Mouse (Mus musculus): Measurements from ENCODE around the gene Ces1c. TPM values are rescaled to one million over a fixed set of nuclear protein-coding genes. Genes with fewer than 3 reads are reported as not detected.

Ces1c gene
- polyA plus RNA-seq, 1 experiment from 2014 or later: not detected

- 81% methylated on average over 3 of the region's 3 CpGs for WGBS
- Histone ChIP-seq H3K27me3 (ENCODE audit: control insufficient read depth, insufficient read depth, low read length) (no peaks in the 10 kb centered on the region), H3K4me2 (no peak overlapping the region), H3K36me3 (ENCODE audit: control insufficient read depth, insufficient read depth, low read length) (no peaks in the 10 kb centered on the region), H3K9me3 (ENCODE audit: control insufficient read depth, low read length) (no peaks in the 10 kb centered on the region), H3K9ac (ENCODE audit: low read length) (no peak overlapping the region), H3K4me1 (ENCODE audit: control insufficient read depth, insufficient read depth, low read length) (no peaks in the 10 kb centered on the region), H3K27ac (ENCODE audit: low read depth, low read length) (no peak overlapping the region), H3K4me3 (ENCODE audit: low read depth, low read length) (no peak overlapping the region)
- ATAC-seq (ENCODE audit: low FRiP score) (no peak), DNase-seq (ENCODE audit: low spot score, missing footprints) (no peak)
These were observed 67.5 kb downstream of the Ces1c start for GRCm38 (mm10) chr8:93063416-93064117.

DNA sequence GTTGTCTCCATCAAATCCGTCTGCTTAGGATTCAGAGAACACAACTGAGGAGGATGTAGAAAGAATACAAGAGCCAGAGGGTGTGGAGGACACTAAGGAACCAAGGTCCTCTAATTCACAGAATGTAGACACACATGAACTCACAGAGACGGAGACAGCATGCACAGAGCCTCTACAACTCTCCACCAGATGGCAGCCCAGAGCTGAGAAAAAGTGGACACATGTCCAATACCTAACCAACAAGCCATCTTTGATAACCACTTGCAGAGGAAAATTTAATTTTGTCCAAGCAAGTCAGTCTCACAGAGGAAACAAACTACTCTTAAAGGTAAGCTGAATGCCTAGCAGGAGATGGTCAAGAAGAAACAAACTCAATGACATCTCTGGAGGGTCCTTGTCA, 71.9 kb downstream of the Ces1c start:
- no peaks in the 10 kb centered on the region for H3K36me3 ChIP-seq (ENCODE audit: control insufficient read depth, insufficient read depth, low read length)
- DNase-seq (ENCODE audit: low spot score, missing footprints) (peak; percentile 91), ATAC-seq (ENCODE audit: low FRiP score) (no peak)
- WGBS: 16% methylated on average over 2 of the region's 2 CpGs
- no peaks in the 10 kb centered on the region for H3K9me3 ChIP-seq (ENCODE audit: control insufficient read depth, low read length)
- H3K27ac ChIP-seq (ENCODE audit: low read depth, low read length): no peak overlapping the region
- no peak overlapping the region for H3K4me3 ChIP-seq (ENCODE audit: low read depth, low read length)
- no peak overlapping the region for H3K4me2 ChIP-seq
- H3K9ac ChIP-seq (ENCODE audit: low read length): no peak overlapping the region
- no peaks in the 10 kb centered on the region for H3K27me3 ChIP-seq (ENCODE audit: control insufficient read depth, insufficient read depth, low read length)
- no peaks in the 10 kb centered on the region for H3K4me1 ChIP-seq (ENCODE audit: control insufficient read depth, insufficient read depth, low read length)

GRCm38 (mm10) chr8:93055238-93055637, 75.8 kb downstream of the Ces1c start:
- no peaks in the 10 kb centered on the region for H3K36me3 ChIP-seq (ENCODE audit: control insufficient read depth, insufficient read depth, low read length)
- no peak overlapping the region for H3K4me3 ChIP-seq (ENCODE audit: low read depth, low read length)
- no peak for ATAC-seq (ENCODE audit: low FRiP score)
- WGBS: 61% methylated on average over 2 of the region's 2 CpGs
- H3K9ac ChIP-seq (ENCODE audit: low read length): no peak overlapping the region
- H3K4me2 ChIP-seq: no peak overlapping the region
- no peaks in the 10 kb centered on the region for H3K9me3 ChIP-seq (ENCODE audit: control insufficient read depth, low read length)
- no peaks in the 10 kb centered on the region for H3K4me1 ChIP-seq (ENCODE audit: control insufficient read depth, insufficient read depth, low read length)
- H3K27ac ChIP-seq (ENCODE audit: low read depth, low read length): no peak overlapping the region
- no peak for DNase-seq (ENCODE audit: low spot score, missing footprints)
- H3K27me3 ChIP-seq (ENCODE audit: control insufficient read depth, insufficient read depth, low read length): no peaks in the 10 kb centered on the region

Other genes with a start within 250 kb of the Ces1c start
- gene Capns2, start 229.9 kb downstream of the Ces1c start, polyA plus RNA-seq (2014; fragmentation: Nextera tagmentation; extraction: Ambion mirVana): 0.18 TPM in 1 of 2 replicates, not detected in the other
- gene Slc6a2, start 171.2 kb downstream of the Ces1c start, polyA plus RNA-seq (2014; fragmentation: Nextera tagmentation; extraction: Ambion mirVana): 0.03 TPM in 1 of 2 replicates, not detected in the other
- gene Ces1a, start 83.1 kb downstream of the Ces1c start, polyA plus RNA-seq (2014; fragmentation: Nextera tagmentation; extraction: Ambion mirVana): not detected in 2 replicates
- not detected in 2 replicates for gene Ces1b, start 51.3 kb downstream of the Ces1c start, polyA plus RNA-seq (2014; fragmentation: Nextera tagmentation; extraction: Ambion mirVana)
- gene Ces1d, start 66.6 kb upstream of the Ces1c start, polyA plus RNA-seq (2014; fragmentation: Nextera tagmentation; extraction: Ambion mirVana): 0.32 TPM in 1 of 2 replicates, not detected in the other
- gene Ces1e, start 98.3 kb upstream of the Ces1c start, polyA plus RNA-seq (2014; fragmentation: Nextera tagmentation; extraction: Ambion mirVana): not detected in 2 replicates
- not detected in 2 replicates for gene Ces1f, start 148.5 kb upstream of the Ces1c start, polyA plus RNA-seq (2014; fragmentation: Nextera tagmentation; extraction: Ambion mirVana)
- not detected in 2 replicates for gene Ces1g, start 206.0 kb upstream of the Ces1c start, polyA plus RNA-seq (2014; fragmentation: Nextera tagmentation; extraction: Ambion mirVana)
- 0.10 TPM in 1 of 2 replicates, not detected in the other for gene Ces1h, start 248.4 kb upstream of the Ces1c start, polyA plus RNA-seq (2014; fragmentation: Nextera tagmentation; extraction: Ambion mirVana)